Mouse (Mus musculus) olfactory bulb, adult 2 months (tissue): ENCODE data around the gene Crnkl1.

ENCODE experiments used
- CTCF ChIP-seq: fragments of 200-500 bp; IDR thresholded peaks from 2 replicates; pipeline ENCODE4 v1.5.1; 2012; ENCODE audit warnings: low read depth, mild to moderate bottlenecking, low read length, moderate library complexity; ENCODE audit not compliant: insufficient read depth
- POLR2A ChIP-seq: fragments of 200-500 bp; IDR thresholded peaks from 2 replicates; pipeline ENCODE4 v1.6.1; 2012; ENCODE audit warnings: mild to moderate bottlenecking, low read depth, low read length, moderate library complexity; ENCODE audit not compliant: insufficient read depth

DNA sequence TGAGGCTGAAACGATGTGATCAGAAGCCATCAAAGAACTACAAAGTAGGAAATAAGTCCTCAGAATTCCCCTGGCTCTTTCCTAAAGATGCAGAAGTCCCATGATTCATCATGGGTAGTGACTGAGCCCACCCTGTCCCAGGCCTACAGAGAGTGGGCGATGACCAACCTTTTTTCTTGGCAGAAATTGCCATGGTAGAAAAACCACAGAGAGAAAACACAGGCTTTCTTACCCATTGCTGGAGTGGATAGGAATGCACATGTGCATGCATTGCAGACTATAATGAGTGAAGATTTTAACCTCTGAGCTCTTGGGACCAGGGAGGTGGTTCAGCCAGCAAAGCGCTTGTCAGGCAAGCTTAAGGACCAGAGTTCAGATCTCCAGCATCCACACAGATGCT, 57.6 kb downstream of the Crnkl1 start:
- TF ChIP-seq CTCF (no peak), POLR2A (no peak)
